Mouse (Mus musculus): ENCODE data around the gene Gm6020.

- TF ChIP-seq POLR2A (IDR thresholded peaks at IDR 0.05; ENCODE audit: borderline replicate concordance, low read depth, low read length) (no peak), CTCF (IDR thresholded peaks at IDR 0.05; ENCODE audit: low read depth, low read length) (no peak)
Observed at GRCm38 (mm10) chr19:61199836-61200235, 16.1 kb downstream of the Gm6020 start.

All from bone marrow macrophage, adult 2 months (primary cell).